Mouse (Mus musculus) retina, embryonic 14.5 days (tissue): ENCODE measurements around the gene Mkks.
"Not testable (repeated sequence)": the region's sequence is repeated elsewhere in the genome, so short reads cannot be mapped to it uniquely, and the experiment has no call there.

Experiments used
- DNase-seq: peaks from one replicate; pipeline ENCODE4 v3.0.0-alpha.2; 2015; ENCODE audit warnings: low spot score

Mkks gene

GRCm38 (mm10) chr2:136891068-136891950, at the start of gene Mkks, which contains the start of the genes Slx4ip and AL731706.1:
Gene Mkks (minus strand): TSS chr2:136891389.
Gene Slx4ip (plus strand): TSS chr2:136891218.
Gene AL731706.1 (minus strand): TSS chr2:136891389.
- peak; percentile 99 for DNase-seq

GRCm38 (mm10) chr2:136938249-136938648, 47.1 kb upstream of the Mkks start:
- no peak for DNase-seq

GRCm38 (mm10) chr2:136936391-136937288, 45.5 kb upstream of the Mkks start:
- no peak for DNase-seq

- DNase-seq = no peak
Measured at GRCm38 (mm10) chr2:136921003-136921408, 29.8 kb upstream of the Mkks start.

- DNase-seq = no peak
Measured at GRCm38 (mm10) chr2:136920257-136920993, 29.2 kb upstream of the Mkks start.

GRCm38 (mm10) chr2:136919433-136919832, 28.2 kb upstream of the Mkks start:
- DNase-seq = no peak

- DNase-seq = peak; percentile 58
Measured at GRCm38 (mm10) chr2:136914334-136914902, 23.2 kb upstream of the Mkks start.

- DNase-seq = no peak
Measured at GRCm38 (mm10) chr2:136913021-136913420, 21.8 kb upstream of the Mkks start.

- DNase-seq = peak; percentile 52
Measured at GRCm38 (mm10) chr2:136911958-136912411, 20.8 kb upstream of the Mkks start.

GRCm38 (mm10) chr2:136909298-136909697, 18.1 kb upstream of the Mkks start:
- DNase-seq = no peak

- DNase-seq = no peak
Measured at GRCm38 (mm10) chr2:136908596-136908995, 17.4 kb upstream of the Mkks start.

- DNase-seq = no peak
Measured at GRCm38 (mm10) chr2:136896131-136896530, 4.9 kb upstream of the Mkks start.

- DNase-seq = no peak
Measured at GRCm38 (mm10) chr2:136894494-136894893, 3.3 kb upstream of the Mkks start.

- DNase-seq = peak; percentile 98
Measured at GRCm38 (mm10) chr2:136891951-136892371, 772 bp upstream of the Mkks start.

- DNase-seq = not testable (repeated sequence)
Measured at GRCm38 (mm10) chr2:136890716-136891067, 497 bp downstream of the Mkks start.

GRCm38 (mm10) chr2:136886846-136887245, 4.3 kb downstream of the Mkks start:
- peak; percentile 38 for DNase-seq

- no peak for DNase-seq
Measured at GRCm38 (mm10) chr2:136885579-136885978, 5.6 kb downstream of the Mkks start, which contains the start of gene AL731706.2. Gene AL731706.2 (minus strand): TSS chr2:136885679.

- peak; percentile 62 for DNase-seq
Measured at GRCm38 (mm10) chr2:136854543-136855388, 36.4 kb downstream of the Mkks start.

GRCm38 (mm10) chr2:136850366-136850765, 40.8 kb downstream of the Mkks start:
- DNase-seq = no peak

GRCm38 (mm10) chr2:136837994-136838393, 53.2 kb downstream of the Mkks start:
- DNase-seq = no peak
